Mouse (Mus musculus): ENCODE measurements around the gene Prim2. TPM values are rescaled to one million over a fixed set of nuclear protein-coding genes. Genes with fewer than 3 reads are reported as not detected.

The Prim2 gene
- polyA plus RNA-seq, 1 experiment from 2014 or later = 32.2 TPM

DNA sequence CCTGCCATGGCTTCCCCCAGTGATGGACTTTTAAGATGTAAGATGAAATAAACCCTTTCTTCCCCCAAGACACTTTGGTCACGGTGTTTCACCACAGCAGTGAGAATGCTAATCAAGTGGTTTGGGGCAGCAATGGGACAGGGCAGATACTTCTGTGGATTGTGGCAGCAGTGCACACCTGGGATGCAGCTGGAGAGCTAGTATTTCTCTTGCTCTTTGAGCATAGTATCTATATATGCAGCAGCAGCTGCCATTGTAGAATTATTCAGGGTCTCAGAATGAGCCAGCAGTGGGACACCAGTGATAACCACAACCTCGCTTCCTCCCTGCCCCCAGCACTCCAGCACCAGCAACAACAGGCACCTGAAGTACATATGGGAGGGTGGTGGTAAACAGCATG lies 233.4 kb downstream of the Prim2 start:
- Histone ChIP-seq H3K9ac (no peak overlapping the region), H3K27me3 (replicated peaks) (no peaks in the 10 kb centered on the region), H3K4me3 (no peak overlapping the region), H3K4me1 (no peaks in the 10 kb centered on the region), H3K36me3 (no peaks in the 10 kb centered on the region), H3K9me3 (no peaks in the 10 kb centered on the region), H3K27ac (no peak overlapping the region), H3K4me2 (replicated peaks) (no peak overlapping the region)
- 91% methylated on average over 2 of the region's 2 CpGs for WGBS
- no peak for ATAC-seq (ENCODE audit: low FRiP score, low read depth)

Other genes with a start within 250 kb of the Prim2 start
- 29.1 and 29.7 TPM in 2 replicates for gene Rab23, start 50.1 kb upstream of the Prim2 start, polyA plus RNA-seq (2016; fragmentation: Nextera tagmentation; extraction: Ambion mirVana)
- gene Bag2, start 88.0 kb upstream of the Prim2 start, polyA plus RNA-seq (2016; fragmentation: Nextera tagmentation; extraction: Ambion mirVana) = 20.2 and 20.8 TPM in 2 replicates
- gene Zfp451, start 144.8 kb upstream of the Prim2 start, polyA plus RNA-seq (2016; fragmentation: Nextera tagmentation; extraction: Ambion mirVana) = 43.5 and 47.6 TPM in 2 replicates
- gene Bend6, start 238.0 kb upstream of the Prim2 start, polyA plus RNA-seq (2016; fragmentation: Nextera tagmentation; extraction: Ambion mirVana) = 5.1 and 6.1 TPM in 2 replicates
- gene Dst, start 238.4 kb upstream of the Prim2 start, polyA plus RNA-seq (2016; fragmentation: Nextera tagmentation; extraction: Ambion mirVana) = 42.8 and 49.1 TPM in 2 replicates